Mouse (Mus musculus) MEL (cell line): ENCODE data around the gene Erbin. TPM values are rescaled to one million over a fixed set of nuclear protein-coding genes. Genes with fewer than 3 reads are reported as not detected.

ENCODE experiments used
- DNase-seq: peaks from one replicate; pipeline ENCODE4 v3.0.0; 2011; ENCODE audit warnings: low read depth, low spot score
- H3K27ac ChIP-seq: 2 replicates; pipeline ENCODE4 v1.5.1; 2012; ENCODE audit warnings: low read depth, mild to moderate bottlenecking, control low read depth, low read length, moderate library complexity; ENCODE audit not compliant: control insufficient read depth
- H3K27me3 ChIP-seq, 2 experiments: fragments of 150-350 bp in 1 of 2; sonication (generic) in 1 of 2; 2 replicates each; pipeline ENCODE4 v1.6.1; 2012; ENCODE audit warnings: low read length in 2 of 2, mild to moderate bottlenecking in 2 of 2, improper control_type of control experiment in 1 of 2, moderate library complexity in 1 of 2; ENCODE audit not compliant: insufficient read depth in 2 of 2, control insufficient read depth in 1 of 2
- H3K36me3 ChIP-seq, 2 experiments: 2 replicates each; pipeline ENCODE4 v1.6.1; 2012 to 2014; ENCODE audit warnings: low read length in 2 of 2, improper control_type of control experiment in 1 of 2, inconsistent platforms in 1 of 2, mild to moderate bottlenecking in 1 of 2; ENCODE audit not compliant: insufficient read depth in 2 of 2, control insufficient read depth in 1 of 2
- H3K4me1 ChIP-seq, 2 experiments: fragments of 150-350 bp in 1 of 2; sonication (generic) in 1 of 2; 2 replicates each; pipeline ENCODE4 v1.6.1; 2012; ENCODE audit warnings: low read length in 2 of 2, improper control_type of control experiment in 1 of 2, mild to moderate bottlenecking in 1 of 2; ENCODE audit not compliant: insufficient read depth in 2 of 2, control insufficient read depth in 1 of 2
- H3K4me3 ChIP-seq, 2 experiments: fragments of 150-350 bp in 1 of 2; sonication (generic) in 1 of 2; 2 replicates each; pipeline ENCODE4 v1.5.1; 2012; ENCODE audit warnings: low read depth in 2 of 2, low read length in 2 of 2, mild to moderate bottlenecking in 2 of 2, moderate library complexity in 2 of 2, control low read depth in 1 of 2, improper control_type of control experiment in 1 of 2; ENCODE audit not compliant: control insufficient read depth in 1 of 2, insufficient read depth in 1 of 2
- H3K79me2 ChIP-seq: 2 replicates; pipeline ENCODE4 v1.6.1; 2012; ENCODE audit warnings: mild to moderate bottlenecking, low read length, moderate library complexity; ENCODE audit not compliant: control insufficient read depth, poor library complexity, insufficient read depth
- H3K9ac ChIP-seq: 2 replicates; pipeline ENCODE4 v1.6.1; 2012; ENCODE audit warnings: low read depth, mild to moderate bottlenecking, control low read depth, low read length, moderate library complexity; ENCODE audit not compliant: control insufficient read depth, poor library complexity, severe bottlenecking
- H3K9me3 ChIP-seq: fragments of 150-350 bp; sonication (generic); replicated peaks from 2 replicates; pipeline ENCODE4 v1.6.1; 2012; ENCODE audit warnings: mild to moderate bottlenecking, low read length, improper control_type of control experiment, moderate library complexity; ENCODE audit not compliant: insufficient read depth
- BHLHE40 ChIP-seq: IDR thresholded peaks from 2 replicates; pipeline ENCODE4 v1.6.1; 2012; ENCODE audit warnings: low read depth, mild to moderate bottlenecking, inconsistent platforms, low read length, improper control_type of control experiment, borderline replicate concordance
- CHD1 ChIP-seq: IDR thresholded peaks from 2 replicates; pipeline ENCODE4 v1.6.1; 2012; ENCODE audit warnings: low read depth, mild to moderate bottlenecking, inconsistent platforms, low read length, improper control_type of control experiment
- E2F4 ChIP-seq: IDR thresholded peaks from 2 replicates; pipeline ENCODE4 v1.6.1; 2011; ENCODE audit warnings: low read depth, low read length, improper control_type of control experiment, borderline replicate concordance
- ELF1 ChIP-seq: IDR thresholded peaks from 2 replicates; pipeline ENCODE4 v1.6.1; 2014; ENCODE audit warnings: low read depth, mild to moderate bottlenecking, inconsistent platforms, low read length, improper control_type of control experiment, moderate library complexity
- ETS1 ChIP-seq: IDR thresholded peaks from 2 replicates; pipeline ENCODE4 v1.6.1; 2012; ENCODE audit warnings: low read depth, mild to moderate bottlenecking, inconsistent platforms, low read length, improper control_type of control experiment, moderate library complexity
- GABPA ChIP-seq: IDR thresholded peaks from 2 replicates; pipeline ENCODE4 v1.6.1; 2012; ENCODE audit warnings: low read depth, mild to moderate bottlenecking, inconsistent platforms, low read length, improper control_type of control experiment, moderate library complexity
- HCFC1 ChIP-seq: IDR thresholded peaks from 2 replicates; pipeline ENCODE4 v1.6.1; 2012; ENCODE audit warnings: low read depth, mild to moderate bottlenecking, inconsistent platforms, low read length, improper control_type of control experiment, moderate library complexity
- JUND ChIP-seq: IDR thresholded peaks from 2 replicates; pipeline ENCODE4 v1.6.1; 2011; ENCODE audit warnings: low read depth, mild to moderate bottlenecking, improper control_type of control experiment, low read length
- MAX ChIP-seq: IDR thresholded peaks from 2 replicates; pipeline ENCODE4 v1.6.1; 2011; ENCODE audit warnings: low read length, improper control_type of control experiment
- MAZ ChIP-seq: IDR thresholded peaks from 2 replicates; pipeline ENCODE4 v1.6.1; 2012; ENCODE audit warnings: low read depth, mild to moderate bottlenecking, inconsistent platforms, low read length, improper control_type of control experiment
- MEF2A ChIP-seq: IDR thresholded peaks from 2 replicates; pipeline ENCODE4 v1.6.1; 2014; ENCODE audit warnings: low read depth, mild to moderate bottlenecking, inconsistent platforms, low read length, improper control_type of control experiment; ENCODE audit not compliant: poor library complexity, insufficient replicate concordance, severe bottlenecking; ENCODE audit errors: extremely low read depth
- MXI1 ChIP-seq: IDR thresholded peaks from 2 replicates; pipeline ENCODE4 v1.6.1; 2011; ENCODE audit warnings: mild to moderate bottlenecking, low read depth, low read length, improper control_type of control experiment
- MYB ChIP-seq: IDR thresholded peaks from 2 replicates; pipeline ENCODE4 v1.6.1; 2011; ENCODE audit warnings: mild to moderate bottlenecking, low read depth, low read length, improper control_type of control experiment
- NELFE ChIP-seq: IDR thresholded peaks from 2 replicates; pipeline ENCODE4 v1.6.1; 2011; ENCODE audit warnings: low read depth, low read length, improper control_type of control experiment
- NRF1 ChIP-seq: IDR thresholded peaks from 2 replicates; pipeline ENCODE4 v1.6.1; 2014; ENCODE audit warnings: low read depth, mild to moderate bottlenecking, inconsistent platforms, low read length, improper control_type of control experiment, moderate library complexity; ENCODE audit not compliant: poor library complexity, insufficient read depth, severe bottlenecking
- POLR2A ChIP-seq, 2 experiments: IDR thresholded peaks; 2 replicates each; pipeline ENCODE4 v1.6.1; 2011 to 2012; ENCODE audit warnings: low read length in 2 of 2, mild to moderate bottlenecking in 2 of 2, control low read depth in 1 of 2, improper control_type of control experiment in 1 of 2, low read depth in 1 of 2, moderate library complexity in 1 of 2; ENCODE audit not compliant: control insufficient read depth in 1 of 2, insufficient read depth in 1 of 2, poor library complexity in 1 of 2
- RAD21 ChIP-seq: IDR thresholded peaks from 2 replicates; pipeline ENCODE4 v1.6.1; 2011; ENCODE audit warnings: mild to moderate bottlenecking, low read depth, low read length, improper control_type of control experiment
- SIN3A ChIP-seq: IDR thresholded peaks from 2 replicates; pipeline ENCODE4 v1.6.1; 2012; ENCODE audit warnings: low read length, improper control_type of control experiment, inconsistent platforms
- SMC3 ChIP-seq: IDR thresholded peaks from 2 replicates; pipeline ENCODE4 v1.6.1; 2011; ENCODE audit warnings: low read depth, low read length, improper control_type of control experiment
- TAL1 ChIP-seq: IDR thresholded peaks from 2 replicates; pipeline ENCODE4 v1.6.1; 2012; ENCODE audit warnings: mild to moderate bottlenecking, inconsistent platforms, low read length, moderate library complexity, mixed read lengths
- TCF12 ChIP-seq: IDR thresholded peaks from 2 replicates; pipeline ENCODE4 v1.6.1; 2014; ENCODE audit warnings: low read depth, mild to moderate bottlenecking, inconsistent platforms, low read length, improper control_type of control experiment, moderate library complexity
- UBTF ChIP-seq: IDR thresholded peaks from 2 replicates; pipeline ENCODE4 v1.6.1; 2012; ENCODE audit warnings: low read depth, mild to moderate bottlenecking, inconsistent platforms, low read length, improper control_type of control experiment, moderate library complexity, borderline replicate concordance; ENCODE audit not compliant: insufficient read depth
- USF1 ChIP-seq: IDR thresholded peaks from 2 replicates; pipeline ENCODE4 v1.6.1; 2014; ENCODE audit warnings: low read depth, mild to moderate bottlenecking, inconsistent platforms, low read length, improper control_type of control experiment, moderate library complexity
- USF2 ChIP-seq, 2 experiments: IDR thresholded peaks; 2 replicates each; pipeline ENCODE4 v1.6.1; 2011 to 2012; ENCODE audit warnings: improper control_type of control experiment in 2 of 2, low read length in 2 of 2, borderline replicate concordance in 1 of 2, inconsistent platforms in 1 of 2, low read depth in 1 of 2, mild to moderate bottlenecking in 1 of 2; ENCODE audit not compliant: insufficient read depth in 1 of 2
- ZC3H11A ChIP-seq: IDR thresholded peaks from 2 replicates; pipeline ENCODE4 v1.6.1; 2012; ENCODE audit warnings: low read depth, mild to moderate bottlenecking, inconsistent platforms, low read length, improper control_type of control experiment
- ZKSCAN1 ChIP-seq: IDR thresholded peaks from 2 replicates; pipeline ENCODE4 v1.6.1; 2012; ENCODE audit warnings: low read depth, mild to moderate bottlenecking, inconsistent platforms, low read length, improper control_type of control experiment, moderate library complexity
- polyA plus RNA-seq, 2 experiments: library from polyadenylated mRNA; stranded (reverse) in 1 of 2; unstranded in 1 of 2; fragments of >175 nt in 1 of 2; fragments of >200 nt in 1 of 2; gene quantifications; 2 replicates each; pipeline versions ENCODE4 v1.2.1 to v1.2.4; 2012; ENCODE audit warnings: low replicate concordance in 2 of 2, low read depth in 1 of 2; ENCODE audit not compliant: insufficient read length in 2 of 2, insufficient read depth in 1 of 2, missing spikeins in 1 of 2
- total RNA-seq: library from RNA; depleted of rRNA; stranded (reverse); fragments of 300-350 nt; gene quantifications from 2 replicates; pipeline ENCODE4 v1.2.3, GENCODE M21; 2012

The Erbin gene
- total and polyA plus RNA-seq, 3 experiments = 15.2 to 18.6 TPM; not detected in 1

GRCm38 (mm10) chr13:103881200-103881599 lies 39.1 kb downstream of the Erbin start (continued):
- TF ChIP-seq MYB (0 out of 2 replicates have a peak, but pooled peaks have one; percentile 29), NRF1 (no peak), MAX (no peak), ELF1 (no peak), MEF2A (0 out of 2 replicates have a peak, but pooled peaks have one; percentile 13), SIN3A (peak; percentile 25; the same call in 1 of the 2 replicates), JUND (no peak), NELFE (no peak)

DNA sequence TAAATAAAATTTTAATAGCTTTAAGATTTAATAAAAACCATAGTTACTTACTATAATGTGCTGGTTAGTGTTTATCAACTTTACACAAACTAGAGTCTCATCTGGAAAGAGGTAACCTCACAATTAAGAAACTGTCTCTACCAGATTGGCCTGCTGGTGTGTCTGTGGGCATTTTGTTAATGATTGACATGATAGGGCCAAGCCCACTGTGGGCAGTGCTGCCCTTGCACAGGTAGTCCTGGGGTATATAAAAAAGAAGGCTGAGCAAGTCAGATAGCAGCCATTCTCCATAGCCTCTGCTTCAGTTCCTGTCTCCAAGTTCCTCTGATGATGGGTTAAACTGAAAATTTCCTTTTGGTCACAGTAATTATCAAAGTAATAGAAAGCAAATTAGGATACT lies 43.6 kb downstream of the Erbin start:
- no peak for DNase-seq
- H3K27me3 ChIP-seq = no peaks in the 10 kb centered on the region
- TF ChIP-seq UBTF (no peak), JUND (no peak), ZC3H11A (no peak), CHD1 (no peak), SMC3 (no peak), POLR2A (IDR thresholded peaks at IDR 0.05; ENCODE audit: control insufficient read depth in 1 of 2, insufficient read depth in 1 of 2, low read depth in 1 of 2, low read length in 2 of 2, poor library complexity in 1 of 2) (no peak), RAD21 (no peak), MYB (no peak), MAZ (no peak), HCFC1 (no peak), ZKSCAN1 (no peak)
- TF ChIP-seq, all 39 proteins: peak for 0
- Histone ChIP-seq H3K79me2 (no peaks in the 10 kb centered on the region), H3K4me1 (peaks cover 11 to 19% of the 10 kb centered on the region in 2 experiments), H3K9me3 (no peaks in the 10 kb centered on the region), H3K4me3 (no peak overlapping the region), H3K36me3 (peaks cover 1 to 25% of the 10 kb centered on the region in 2 experiments; a peak in 3 of 4 replicates), H3K9ac (no peak overlapping the region), H3K27ac (no peak overlapping the region)

GRCm38 (mm10) chr13:103875823-103876514 lies 44.3 kb downstream of the Erbin start:
- peak; percentile 46 for DNase-seq
- Histone ChIP-seq H3K4me1 (peaks cover 7 to 16% of the 10 kb centered on the region in 2 experiments), H3K4me3 (no peak overlapping the region), H3K9ac (no peak overlapping the region), H3K79me2 (no peaks in the 10 kb centered on the region), H3K27me3 (no peaks in the 10 kb centered on the region), H3K9me3 (no peaks in the 10 kb centered on the region), H3K27ac (no peak overlapping the region), H3K36me3 (peaks cover 1 to 19% of the 10 kb centered on the region in 2 experiments; a peak in 3 of 4 replicates)
- TF ChIP-seq MYB = no peak
- no peak for TF ChIP-seq E2F4
- no peak for TF ChIP-seq POLR2A (IDR thresholded peaks at IDR 0.05; ENCODE audit: control insufficient read depth in 1 of 2, insufficient read depth in 1 of 2, low read depth in 1 of 2, low read length in 2 of 2, poor library complexity in 1 of 2)
- no peak for TF ChIP-seq ZC3H11A
- no peak for TF ChIP-seq ELF1
- no peak for TF ChIP-seq NRF1
- no peak for TF ChIP-seq GABPA
- no peak for TF ChIP-seq USF2 (IDR thresholded peaks at IDR 0.05; ENCODE audit: borderline replicate concordance in 1 of 2, insufficient read depth in 1 of 2, low read depth in 1 of 2, low read length in 2 of 2)
- no peak for TF ChIP-seq USF1
- peak; percentile 73 for TF ChIP-seq TCF12
- no peak for TF ChIP-seq MXI1
- no peak for TF ChIP-seq SMC3
- no peak for TF ChIP-seq ZKSCAN1
- TF ChIP-seq BHLHE40 = 0 out of 2 replicates have a peak, but pooled peaks have one; percentile 29
- peak; percentile 22; the same call in 1 of the 2 replicates for TF ChIP-seq ETS1
- peak; percentile 27 for TF ChIP-seq TAL1
- TF ChIP-seq JUND = no peak
